Mouse (Mus musculus): ENCODE results near the gene Tsen34.

DNA sequence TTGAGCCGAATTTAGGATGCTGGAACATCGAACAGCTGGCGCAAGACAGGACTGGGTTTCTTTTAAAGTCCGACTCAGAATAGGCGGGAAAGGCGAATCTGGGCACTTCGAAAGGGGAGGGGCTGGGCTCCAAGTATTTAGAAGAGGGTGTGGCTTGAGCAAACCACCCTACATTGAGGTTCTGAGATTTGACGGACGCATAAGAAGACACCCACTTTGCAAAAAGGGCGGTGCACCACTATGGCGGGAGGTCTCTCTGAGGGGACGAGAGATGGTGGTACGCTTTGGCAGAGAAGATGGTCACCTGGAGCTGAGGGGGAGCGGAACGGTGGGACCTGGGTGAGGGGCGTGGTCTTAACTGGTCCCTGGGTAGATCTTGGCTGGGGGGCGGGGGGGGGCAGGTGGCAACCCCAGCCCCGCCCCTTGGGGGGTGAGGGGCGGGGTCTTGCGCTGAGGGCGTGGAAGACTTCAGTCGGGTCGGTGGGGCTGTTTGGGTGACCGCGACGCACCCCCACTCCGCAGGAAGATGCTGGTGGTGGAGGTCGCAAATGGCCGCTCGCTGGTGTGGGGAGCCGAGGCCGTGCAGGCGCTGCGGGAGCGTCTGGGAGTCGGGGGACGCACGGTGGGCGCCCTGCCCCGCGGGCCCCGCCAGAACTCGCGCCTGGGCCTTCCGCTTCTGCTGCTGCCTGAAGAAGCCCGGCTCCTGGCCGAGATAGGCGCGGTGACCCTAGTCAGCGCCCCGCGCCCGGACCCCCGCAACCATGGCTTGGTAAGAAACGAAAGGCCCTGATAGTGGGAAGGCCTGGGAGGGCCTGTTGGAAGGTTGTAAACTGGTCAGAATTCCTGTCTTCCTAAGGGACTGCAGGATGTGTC is 1.6 kb downstream of the Tsen34 start:
- TF ChIP-seq TAL1 (IDR thresholded peaks at IDR 0.05; ENCODE audit: low read length) (no peak), GATA1 (IDR thresholded peaks at IDR 0.05; ENCODE audit: low read length) (no peak)
